Mouse (Mus musculus): ENCODE data around the gene Ttn. TPM values are rescaled to one million over a fixed set of nuclear protein-coding genes. Genes with fewer than 3 reads are reported as not detected.

The Ttn gene
- total RNA-seq, 2 experiments from 2014 or later = 1.1 to 2.0 TPM

DNA sequence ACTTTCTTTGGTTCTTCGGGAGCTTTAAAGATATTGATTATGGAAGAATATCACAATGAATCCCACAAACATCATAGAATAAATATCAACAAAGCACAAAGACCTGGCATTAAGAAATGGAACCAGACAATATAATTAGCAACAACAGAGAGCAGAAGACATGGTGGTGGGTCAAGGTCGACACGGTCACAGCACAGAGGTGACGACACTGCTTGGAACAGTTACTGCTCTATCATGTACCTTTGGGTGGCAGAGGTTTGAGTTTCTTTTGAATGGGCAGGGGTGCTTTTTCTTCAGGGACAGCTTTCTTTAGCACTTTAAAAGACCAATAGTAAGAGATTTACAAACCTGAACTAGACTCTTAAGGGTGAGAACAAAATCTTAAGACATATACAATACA, 132.3 kb downstream of the Ttn start:
- DNase-seq (ENCODE audit: low spot score in 2 of 2) = no peak

DNA sequence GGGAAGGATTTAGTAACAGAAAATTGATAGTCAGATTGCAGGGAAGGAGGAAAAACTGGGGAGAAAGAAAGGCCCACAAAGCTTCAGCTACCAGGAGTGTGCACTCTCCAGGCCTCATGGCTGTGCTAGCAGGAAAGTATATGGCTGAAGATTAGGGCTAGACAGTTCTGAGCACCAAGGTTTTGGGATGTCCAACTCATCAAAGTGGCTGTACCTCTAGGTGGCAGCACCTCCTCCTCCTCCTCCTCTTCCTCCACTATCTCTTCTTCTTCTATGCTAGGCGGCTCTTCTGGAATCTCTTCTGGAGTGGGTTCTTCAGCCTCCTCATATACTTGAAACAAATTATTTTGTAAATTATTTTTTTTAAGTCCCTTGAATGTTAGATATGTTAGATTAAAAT, 139.2 kb downstream of the Ttn start:
- DNase-seq (ENCODE audit: low spot score in 2 of 2) = no peak

- no peak for DNase-seq (ENCODE audit: low spot score in 2 of 2)
Observed at GRCm38 (mm10) chr2:76820472-76820871, 161.9 kb downstream of the Ttn start.

GRCm38 (mm10) chr2:76817796-76818195, 164.6 kb downstream of the Ttn start:
- DNase-seq (ENCODE audit: low spot score in 2 of 2) = no peak

DNA sequence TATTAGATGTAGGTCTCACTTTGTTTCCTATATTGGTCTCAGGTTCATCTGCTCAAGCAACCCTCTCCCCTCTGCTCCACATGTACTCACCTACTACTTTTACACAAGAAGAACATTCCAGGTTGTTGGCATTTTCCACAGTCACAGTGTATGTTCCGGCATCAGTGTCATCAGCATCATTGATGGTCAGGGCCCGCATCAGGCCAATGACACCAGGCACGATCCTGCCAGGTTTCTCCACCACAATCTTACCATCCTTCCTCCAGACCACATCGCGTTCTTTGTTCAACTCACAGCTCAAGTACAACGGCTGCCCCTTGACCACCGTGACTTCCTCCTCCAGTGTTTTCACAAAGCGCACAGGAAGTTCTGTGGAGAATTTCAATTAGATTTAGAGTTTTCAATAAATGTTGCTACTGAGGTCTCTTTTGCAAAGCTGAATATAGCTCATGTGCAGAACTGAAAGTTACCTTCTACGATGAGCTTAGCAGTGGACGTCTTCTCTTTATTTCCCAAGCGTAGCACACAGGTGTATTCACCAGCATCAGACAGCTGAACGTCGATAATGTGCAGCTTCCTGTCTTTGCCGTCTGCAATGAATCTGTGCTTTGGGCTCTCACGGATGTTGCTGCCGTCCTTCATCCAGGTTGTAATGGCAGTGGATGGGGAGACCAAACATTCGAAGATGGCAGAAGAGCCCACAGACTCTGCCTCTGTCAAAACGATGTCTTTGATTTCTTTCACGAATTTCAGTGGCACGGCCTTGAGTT, 168.1 kb downstream of the Ttn start:
- no peak for DNase-seq (ENCODE audit: low spot score in 2 of 2)

DNA sequence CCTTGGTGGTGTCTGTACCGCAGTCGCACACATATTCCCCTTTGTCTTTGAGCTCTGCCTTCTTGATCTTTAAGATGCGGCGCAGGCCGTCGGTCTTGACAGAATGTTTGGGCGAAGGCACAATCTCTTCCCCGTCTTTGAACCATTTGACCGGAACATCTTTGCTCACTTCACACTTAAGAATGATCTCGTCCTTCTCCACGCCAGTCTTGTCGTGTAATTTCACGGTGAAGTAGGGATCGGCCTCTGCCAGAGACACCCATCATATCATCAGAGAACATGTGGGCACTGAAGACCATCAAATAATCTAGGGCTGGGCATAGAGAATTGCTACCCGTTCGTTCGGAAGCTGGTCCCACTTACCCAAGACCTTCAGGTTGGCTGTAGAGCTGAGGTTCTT, 171.2 kb downstream of the Ttn start:
- no peak for DNase-seq (ENCODE audit: low spot score in 2 of 2)

- no peak for DNase-seq (ENCODE audit: low spot score in 2 of 2)
Observed at GRCm38 (mm10) chr2:76808334-76808733, 174.0 kb downstream of the Ttn start.

DNA sequence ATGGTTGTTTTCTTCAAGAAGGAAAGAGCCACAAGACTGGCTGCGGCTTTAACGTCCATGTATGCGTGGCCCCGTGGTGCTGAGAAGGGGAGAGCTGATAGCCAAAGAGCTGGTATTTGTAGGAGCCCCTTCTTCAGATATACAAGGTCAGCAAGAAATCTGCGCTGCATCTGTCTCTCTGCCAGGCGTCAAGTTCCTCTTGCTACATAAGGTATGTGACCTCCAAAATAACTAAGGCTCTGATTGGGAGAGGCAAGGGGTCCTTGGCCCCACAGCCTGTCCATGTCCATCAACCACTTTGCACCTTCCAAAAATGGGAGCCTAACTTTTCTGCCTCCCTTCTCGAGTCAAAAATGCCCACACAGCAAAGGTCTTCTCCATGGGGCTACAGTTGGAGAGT, 175.1 kb downstream of the Ttn start:
- DNase-seq (ENCODE audit: low spot score in 2 of 2) = no peak

- DNase-seq (ENCODE audit: low spot score in 2 of 2) = no peak
Observed at GRCm38 (mm10) chr2:76806861-76807260, 175.5 kb downstream of the Ttn start.

GRCm38 (mm10) chr2:76806376-76806775, 176.0 kb downstream of the Ttn start:
- DNase-seq (ENCODE audit: low spot score in 2 of 2) = no peak

GRCm38 (mm10) chr2:76805191-76805892, 177.0 kb downstream of the Ttn start:
- DNase-seq (ENCODE audit: low spot score in 2 of 2) = no peak

GRCm38 (mm10) chr2:76784171-76784570, 198.2 kb downstream of the Ttn start:
- DNase-seq (ENCODE audit: low spot score in 2 of 2) = no peak

DNA sequence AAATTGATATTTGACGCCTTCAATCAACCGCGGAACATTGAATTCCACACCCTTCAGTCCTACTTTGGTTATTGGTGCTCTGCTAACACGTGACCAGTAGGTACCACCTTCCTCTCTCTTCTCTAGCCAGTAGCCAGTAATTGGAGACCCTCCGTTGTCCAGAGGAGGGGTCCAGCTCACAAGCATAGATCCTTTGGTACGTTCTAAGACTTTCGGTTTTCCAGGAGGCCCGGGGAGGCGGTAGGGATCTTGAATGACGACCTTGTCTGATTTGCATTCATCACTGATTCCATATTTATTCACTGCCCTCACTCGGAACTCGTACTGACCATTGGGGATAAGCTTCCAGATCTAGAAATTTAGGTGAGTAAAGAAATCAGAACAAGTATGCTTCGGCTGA, 201.6 kb downstream of the Ttn start:
- no peak for DNase-seq (ENCODE audit: low spot score in 2 of 2)

DNA sequence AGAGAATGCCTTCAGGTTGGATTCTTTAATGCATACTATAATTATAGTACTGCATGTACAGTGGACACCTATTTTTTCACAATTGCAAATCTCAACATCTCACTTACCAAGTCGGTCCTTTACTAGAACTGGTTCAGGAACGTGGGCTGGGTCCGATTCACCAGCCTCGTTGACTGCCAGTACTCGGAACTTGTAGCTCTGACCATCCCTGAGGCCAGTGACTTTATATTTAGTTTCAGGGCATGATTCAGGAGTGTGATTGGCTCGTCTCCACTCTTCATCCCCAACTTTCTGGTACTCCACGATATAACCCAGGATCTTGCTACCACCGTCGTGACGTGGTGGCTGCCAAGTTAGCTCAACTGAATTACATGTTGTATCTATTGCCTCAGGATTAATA, 212.5 kb downstream of the Ttn start:
- no peak for DNase-seq (ENCODE audit: low spot score in 2 of 2)

DNA sequence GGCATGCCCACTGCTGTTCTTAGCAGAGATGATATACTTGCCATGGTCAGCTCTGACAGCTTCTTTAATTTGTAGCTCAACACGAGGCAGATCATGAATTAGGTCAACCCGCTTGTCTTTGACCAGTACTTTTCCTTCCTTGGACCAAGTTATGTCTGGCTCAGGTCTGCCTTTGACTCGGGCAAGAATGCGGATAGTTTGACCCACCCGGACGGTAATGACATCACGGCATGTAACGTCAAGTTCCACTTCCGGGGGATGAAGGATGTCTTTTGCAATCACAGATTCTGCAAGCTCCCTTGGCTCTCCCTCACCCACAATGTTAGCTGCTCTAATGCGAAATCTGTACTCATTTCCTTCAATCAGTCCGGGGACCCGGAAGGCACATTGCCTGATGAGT, 215.1 kb downstream of the Ttn start:
- DNase-seq (ENCODE audit: low spot score in 2 of 2) = no peak

GRCm38 (mm10) chr2:76764526-76764925, 217.8 kb downstream of the Ttn start:
- no peak for DNase-seq (ENCODE audit: low spot score in 2 of 2)

GRCm38 (mm10) chr2:76762154-76762553, 220.2 kb downstream of the Ttn start:
- no peak for DNase-seq (ENCODE audit: low spot score in 2 of 2)

GRCm38 (mm10) chr2:76756461-76756860, 225.9 kb downstream of the Ttn start:
- no peak for DNase-seq (ENCODE audit: low spot score in 2 of 2)

DNA sequence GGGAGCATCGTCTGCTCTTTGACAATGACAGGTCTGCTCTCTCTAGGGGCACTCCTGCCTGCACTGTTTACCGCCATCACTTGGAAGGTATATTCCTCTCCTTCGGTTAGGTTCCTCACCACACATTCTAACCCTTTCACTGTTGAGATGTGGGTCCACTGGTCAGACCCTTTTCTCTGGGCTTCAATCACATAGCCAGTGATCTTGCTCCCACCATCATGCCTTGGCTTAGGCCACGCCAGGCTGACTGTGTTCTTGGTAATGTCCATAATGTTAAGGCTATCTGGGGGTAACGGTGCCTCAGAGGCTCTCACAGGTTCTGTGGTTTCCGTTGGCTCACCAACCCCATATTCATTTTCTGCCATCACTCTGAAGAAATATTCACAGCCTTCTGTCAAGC, 230.4 kb downstream of the Ttn start:
- no peak for DNase-seq (ENCODE audit: low spot score in 2 of 2)

GRCm38 (mm10) chr2:76749341-76750110, 232.8 kb downstream of the Ttn start:
- no peak for DNase-seq (ENCODE audit: low spot score in 2 of 2)

- no peak for DNase-seq (ENCODE audit: low spot score in 2 of 2)
Observed at GRCm38 (mm10) chr2:76748696-76749095, 233.7 kb downstream of the Ttn start.

- DNase-seq (ENCODE audit: low spot score in 2 of 2) = no peak
Observed at GRCm38 (mm10) chr2:76719650-76720049, 262.7 kb downstream of the Ttn start.

All from layer of hippocampus, adult 18-20 months (tissue).